Mouse (Mus musculus) heart, adult 2 months (tissue): ENCODE measurements at regions not wholly inside any gene's neighbourhood (a gene's known extent, or its start where the extent isn't known, plus 50 kb on each side); places are given as distances from the start of the nearest gene placed in this dataset.

ENCODE experiments used
- DNase-seq, 2 experiments: peaks; one replicate each; pipeline ENCODE4 v3.0.0; 2021
- H3K27ac ChIP-seq: fragments of 200-600 bp; 2 replicates; pipeline ENCODE4 v1.8.1; 2022
- H3K27me3 ChIP-seq: fragments of 200-500 bp; 2 replicates; pipeline ENCODE4 v1.6.1; 2012; ENCODE audit warnings: mild to moderate bottlenecking, low read length, inconsistent platforms, mixed read lengths; ENCODE audit not compliant: control insufficient read depth, insufficient read depth
- H3K36me3 ChIP-seq: fragments of 200-500 bp; 2 replicates; pipeline ENCODE4 v1.6.1; 2012; ENCODE audit warnings: low read length, inconsistent platforms; ENCODE audit not compliant: control insufficient read depth, insufficient read depth
- H3K4me1 ChIP-seq: fragments of 200-500 bp; 2 replicates; pipeline ENCODE4 v1.6.1; 2011; ENCODE audit warnings: low read length; ENCODE audit not compliant: control insufficient read depth, insufficient read depth
- H3K4me3 ChIP-seq: fragments of 200-600 bp; 2 replicates; pipeline ENCODE4 v1.8.1; 2022
- H3K79me2 ChIP-seq: fragments of 200-500 bp; replicated peaks from 2 replicates; pipeline ENCODE4 v1.6.1; 2012; ENCODE audit warnings: mild to moderate bottlenecking, inconsistent platforms, low read length, moderate library complexity, mixed read lengths; ENCODE audit not compliant: control insufficient read depth, insufficient read depth
- H3K9ac ChIP-seq: fragments of 200-500 bp; 2 replicates; pipeline ENCODE4 v1.6.1; 2012; ENCODE audit warnings: low read depth, mild to moderate bottlenecking, control low read depth, inconsistent platforms, low read length, mixed read lengths
- CTCF ChIP-seq: fragments of 200-600 bp; IDR thresholded peaks from 2 replicates; pipeline ENCODE4 v1.8.1; 2022; ENCODE audit warnings: antibody characterized with exemption, mild to moderate bottlenecking, moderate library complexity
- EP300 ChIP-seq: fragments of 200-500 bp; IDR thresholded peaks from 2 replicates; pipeline ENCODE4 v1.6.1; 2011; ENCODE audit warnings: low read depth, low read length, control low read depth; ENCODE audit not compliant: insufficient read depth
- POLR2A ChIP-seq: fragments of 200-500 bp; IDR thresholded peaks from 2 replicates; pipeline ENCODE4 v1.6.1; 2011; ENCODE audit warnings: mild to moderate bottlenecking, low read depth, low read length, control low read depth; ENCODE audit not compliant: insufficient read depth
- WGBS: fragments of 180-500 bp; shearing (Covaris S2); methylation state at CpG from one replicate; pipeline ENCODE4 v1.1.7; 2018; 5-methylcytosine and 5-hydroxymethylcytosine counted together
- intact Hi-C: fragments of 180-260 bp; cut with DNase I; formaldehyde crosslinking; loops from one replicate; pipeline ENCODE4 v1.15.1; 2025

- DNase-seq = no peak
- TF ChIP-seq CTCF = no peak
- no peak for TF ChIP-seq EP300
- no peak for TF ChIP-seq POLR2A
- no peaks in the 10 kb centered on the region for H3K36me3 ChIP-seq
- intact Hi-C loops = no loop called here
- no peaks in the 10 kb centered on the region for H3K4me1 ChIP-seq
- H3K9ac ChIP-seq = no peak overlapping the region
- H3K27me3 ChIP-seq = no peaks in the 10 kb centered on the region
- WGBS = 35% methylated on average over 7 of the region's 7 CpGs
- H3K27ac ChIP-seq = no peak overlapping the region
- H3K4me3 ChIP-seq = no peak overlapping the region
- H3K79me2 ChIP-seq = no peaks in the 10 kb centered on the region
Measured at GRCm38 (mm10) chr3:137785224-137785623, 79.1 kb upstream of the H2afz start.

GRCm38 (mm10) chr3:137785871-137786270, 78.4 kb upstream of the H2afz start:
- no peak overlapping the region for H3K4me3 ChIP-seq
- no peak for DNase-seq
- H3K27me3 ChIP-seq = no peaks in the 10 kb centered on the region
- no peak overlapping the region for H3K27ac ChIP-seq
- H3K36me3 ChIP-seq = no peaks in the 10 kb centered on the region
- WGBS = 30% methylated on average over 2 of the region's 2 CpGs
- H3K4me1 ChIP-seq = no peaks in the 10 kb centered on the region
- no peaks in the 10 kb centered on the region for H3K79me2 ChIP-seq
- intact Hi-C loops = no loop called here
- H3K9ac ChIP-seq = no peak overlapping the region
- TF ChIP-seq EP300 (no peak), POLR2A (no peak), CTCF (no peak)

GRCm38 (mm10) chr3:137789671-137790070, 74.6 kb upstream of the H2afz start:
- no peaks in the 10 kb centered on the region for H3K79me2 ChIP-seq
- H3K4me1 ChIP-seq = no peaks in the 10 kb centered on the region
- intact Hi-C loops = no loop called here
- DNase-seq = no peak
- 75% methylated on average over 6 of the region's 6 CpGs for WGBS
- H3K27me3 ChIP-seq = no peaks in the 10 kb centered on the region
- H3K9ac ChIP-seq = no peak overlapping the region
- no peaks in the 10 kb centered on the region for H3K36me3 ChIP-seq
- TF ChIP-seq EP300 = no peak
- TF ChIP-seq POLR2A = no peak
- no peak for TF ChIP-seq CTCF
- H3K27ac ChIP-seq = no peak overlapping the region
- no peak overlapping the region for H3K4me3 ChIP-seq

GRCm38 (mm10) chr3:137790340-137790739, 73.9 kb upstream of the H2afz start:
- TF ChIP-seq EP300 (no peak), CTCF (no peak), POLR2A (no peak)
- Histone ChIP-seq H3K9ac (no peak overlapping the region), H3K27ac (no peak overlapping the region), H3K79me2 (no peaks in the 10 kb centered on the region), H3K4me1 (no peaks in the 10 kb centered on the region), H3K4me3 (no peak overlapping the region), H3K36me3 (no peaks in the 10 kb centered on the region), H3K27me3 (no peaks in the 10 kb centered on the region)
- WGBS = 38% methylated on average over 7 of the region's 7 CpGs
- no peak for DNase-seq
- intact Hi-C loops = no loop called here

- 79% methylated on average over 7 of the region's 7 CpGs for WGBS
Measured at GRCm38 (mm10) chr3:137795754-137796315, 68.5 kb upstream of the H2afz start.

GRCm38 (mm10) chr3:137798769-137799168, 65.5 kb upstream of the H2afz start:
- Histone ChIP-seq H3K27ac (no peak overlapping the region), H3K79me2 (no peaks in the 10 kb centered on the region), H3K4me1 (no peaks in the 10 kb centered on the region), H3K4me3 (no peak overlapping the region), H3K36me3 (no peaks in the 10 kb centered on the region), H3K27me3 (no peaks in the 10 kb centered on the region), H3K9ac (no peak overlapping the region)
- intact Hi-C loops = no loop called here
- DNase-seq = no peak
- WGBS = 76% methylated on average over 4 of the region's 4 CpGs
- TF ChIP-seq POLR2A (no peak), EP300 (no peak), CTCF (no peak)

More at GRCm38 (mm10) chr3:137795754-137796315, 68.5 kb upstream of the H2afz start:
- H3K4me3 ChIP-seq = no peak overlapping the region
- no peaks in the 10 kb centered on the region for H3K4me1 ChIP-seq
- no peaks in the 10 kb centered on the region for H3K27me3 ChIP-seq
- H3K9ac ChIP-seq = no peak overlapping the region
- TF ChIP-seq EP300 = no peak
- TF ChIP-seq CTCF = no peak
- TF ChIP-seq POLR2A = no peak
- no peak overlapping the region for H3K27ac ChIP-seq
- DNase-seq = no peak
- H3K36me3 ChIP-seq = no peaks in the 10 kb centered on the region
- intact Hi-C loops = no loop called here
- no peaks in the 10 kb centered on the region for H3K79me2 ChIP-seq
